Mouse (Mus musculus): Measurements from ENCODE around the gene Myg1. TPM values are rescaled to one million over a fixed set of nuclear protein-coding genes. Genes with fewer than 3 reads are reported as not detected.

Myg1 gene
- 80.7 and 81.8 TPM in 2 replicates for polyA plus RNA-seq (2015; fragmentation: Nextera tagmentation; extraction: Ambion mirVana)

GRCm38 (mm10) chr15:102331610-102332015, at the start of gene Myg1:
Gene Myg1 (plus strand): TSS chr15:102331709.
- 0 out of 2 replicates have a peak, but pooled peaks cover 8% of the 10 kb centered on the region for H3K36me3 ChIP-seq (ENCODE audit: control insufficient read depth, insufficient read depth, low read length)
- peak within 1 kb of the TSS; percentile 78 for H3K9ac ChIP-seq (ENCODE audit: low read length)
- no peaks in the 10 kb centered on the region for H3K9me3 ChIP-seq (replicated peaks; ENCODE audit: control insufficient read depth, low read length)
- under 1% methylated on average over 30 of the region's 30 CpGs for WGBS
- peak within 1 kb of the TSS; percentile 87 for H3K4me2 ChIP-seq (ENCODE audit: low read depth, low read length)
- H3K4me1 ChIP-seq (ENCODE audit: control insufficient read depth, insufficient read depth, low read length): peaks cover 17% of the 10 kb centered on the region
- H3K27ac ChIP-seq (ENCODE audit: low read length): peak within 1 kb of the TSS; percentile 84
- H3K27me3 ChIP-seq (ENCODE audit: control insufficient read depth, insufficient read depth, low read length): no peaks in the 10 kb centered on the region
- peak; percentile 93 for ATAC-seq (ENCODE audit: insufficient read depth, low FRiP score)
- peak within 1 kb of the TSS; percentile 77 for H3K4me3 ChIP-seq (replicated peaks; ENCODE audit: low read length)

DNA sequence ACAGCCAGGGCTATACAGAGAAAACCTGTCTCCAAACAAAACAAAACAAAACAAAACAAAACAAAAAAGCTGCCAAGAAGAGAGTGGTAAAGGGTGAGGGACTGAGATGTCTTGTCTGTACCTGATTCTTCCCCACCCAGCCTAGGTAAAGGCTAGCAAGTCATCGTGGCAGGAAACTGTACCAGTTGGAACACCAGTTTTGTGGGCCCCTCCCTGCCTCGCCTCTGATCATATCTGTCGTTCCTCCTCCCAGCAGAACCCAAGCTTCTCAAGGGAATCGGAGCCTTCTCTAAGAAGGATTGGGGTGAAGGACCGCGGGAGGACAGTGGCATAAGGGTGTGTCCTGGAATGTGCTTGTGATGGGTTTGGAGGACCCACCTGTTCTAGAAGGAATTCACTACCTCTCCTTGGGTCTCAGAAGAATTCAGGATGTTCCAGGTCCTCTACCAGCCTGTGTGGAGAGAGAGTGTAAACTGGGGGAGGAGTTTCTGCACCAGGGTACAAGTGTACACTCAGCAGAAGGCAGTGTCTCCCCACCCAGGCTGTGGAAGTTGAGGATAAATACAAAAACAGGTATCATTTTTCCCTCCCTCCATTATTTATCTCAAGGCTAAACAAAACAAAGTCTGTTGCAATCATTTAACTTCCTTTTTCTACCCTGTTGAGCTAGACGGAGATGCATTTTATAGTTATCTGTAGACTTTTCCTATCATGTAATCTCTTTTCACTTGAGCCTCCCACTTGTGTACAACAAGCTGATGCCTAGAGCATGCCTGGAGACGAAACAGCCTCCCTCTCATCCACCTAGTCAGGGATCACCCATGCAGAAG, 48.8 kb upstream of the Myg1 start:
- Histone ChIP-seq H3K4me1 (ENCODE audit: control insufficient read depth, insufficient read depth, low read length) (peaks cover 11% of the 10 kb centered on the region), H3K9me3 (replicated peaks; ENCODE audit: control insufficient read depth, low read length) (no peaks in the 10 kb centered on the region), H3K27ac (ENCODE audit: low read length) (no peak overlapping the region), H3K4me3 (replicated peaks; ENCODE audit: low read length) (no peak overlapping the region), H3K27me3 (ENCODE audit: control insufficient read depth, insufficient read depth, low read length) (no peaks in the 10 kb centered on the region), H3K36me3 (ENCODE audit: control insufficient read depth, insufficient read depth, low read length) (no peaks in the 10 kb centered on the region), H3K4me2 (ENCODE audit: low read depth, low read length) (no peak overlapping the region), H3K9ac (ENCODE audit: low read length) (no peak overlapping the region)
- WGBS: 71% methylated on average over 8 of the region's 8 CpGs
- no peak for ATAC-seq (ENCODE audit: insufficient read depth, low FRiP score)

DNA sequence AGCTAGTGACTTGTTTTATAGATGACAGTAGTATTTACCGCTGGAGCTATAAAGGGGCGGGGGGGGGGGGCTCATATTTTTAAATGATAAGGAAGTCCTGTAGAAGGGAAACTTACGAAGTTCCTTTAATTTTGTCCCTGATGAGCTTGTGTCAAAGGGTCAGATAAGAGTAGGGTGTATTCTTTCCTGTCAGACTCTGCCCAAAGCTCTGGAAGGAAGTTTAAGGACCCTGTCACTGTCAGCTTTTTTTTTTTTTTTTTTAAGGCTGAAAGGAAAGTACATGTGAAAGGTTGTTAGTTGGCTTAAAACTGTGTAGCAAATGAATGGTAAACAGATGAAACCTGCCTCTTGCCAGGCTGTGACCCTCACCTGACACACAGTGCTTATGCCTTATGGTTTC, 47.9 kb upstream of the Myg1 start:
- Histone ChIP-seq H3K27ac (ENCODE audit: low read length) (no peak overlapping the region), H3K4me3 (replicated peaks; ENCODE audit: low read length) (no peak overlapping the region), H3K4me2 (ENCODE audit: low read depth, low read length) (no peak overlapping the region), H3K36me3 (ENCODE audit: control insufficient read depth, insufficient read depth, low read length) (no peaks in the 10 kb centered on the region), H3K4me1 (ENCODE audit: control insufficient read depth, insufficient read depth, low read length) (peaks cover 11% of the 10 kb centered on the region), H3K27me3 (ENCODE audit: control insufficient read depth, insufficient read depth, low read length) (no peaks in the 10 kb centered on the region), H3K9me3 (replicated peaks; ENCODE audit: control insufficient read depth, low read length) (no peaks in the 10 kb centered on the region), H3K9ac (ENCODE audit: low read length) (no peak overlapping the region)
- ATAC-seq (ENCODE audit: insufficient read depth, low FRiP score): no peak
- 69% methylated on average over 3 of the region's 3 CpGs for WGBS

DNA sequence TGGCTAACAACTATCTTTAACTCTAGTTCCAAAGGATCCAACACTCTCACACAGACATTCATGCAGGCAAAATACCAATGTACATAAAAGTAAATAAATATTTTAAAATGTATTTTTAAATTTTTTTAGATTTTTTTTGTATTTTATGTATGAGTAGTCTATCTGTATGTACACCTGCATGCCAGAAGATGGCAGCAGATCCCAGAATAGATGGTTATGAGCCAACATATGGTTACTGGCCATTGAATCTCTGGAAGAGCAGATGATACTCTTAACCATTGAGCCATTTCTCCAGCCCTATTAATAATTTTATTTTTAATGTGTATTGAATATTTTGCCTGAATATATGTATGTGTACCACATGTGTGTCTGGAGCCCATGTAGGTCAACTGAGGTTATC, 44.1 kb upstream of the Myg1 start:
- Histone ChIP-seq H3K36me3 (ENCODE audit: control insufficient read depth, insufficient read depth, low read length) (no peaks in the 10 kb centered on the region), H3K9me3 (replicated peaks; ENCODE audit: control insufficient read depth, low read length) (no peaks in the 10 kb centered on the region), H3K4me1 (ENCODE audit: control insufficient read depth, insufficient read depth, low read length) (no peaks in the 10 kb centered on the region; the same call in 1 of the 2 replicates), H3K9ac (ENCODE audit: low read length) (no peak overlapping the region), H3K27ac (ENCODE audit: low read length) (no peak overlapping the region), H3K27me3 (ENCODE audit: control insufficient read depth, insufficient read depth, low read length) (no peaks in the 10 kb centered on the region), H3K4me2 (ENCODE audit: low read depth, low read length) (no peak overlapping the region), H3K4me3 (replicated peaks; ENCODE audit: low read length) (no peak overlapping the region)
- no peak for ATAC-seq (ENCODE audit: insufficient read depth, low FRiP score)

DNA sequence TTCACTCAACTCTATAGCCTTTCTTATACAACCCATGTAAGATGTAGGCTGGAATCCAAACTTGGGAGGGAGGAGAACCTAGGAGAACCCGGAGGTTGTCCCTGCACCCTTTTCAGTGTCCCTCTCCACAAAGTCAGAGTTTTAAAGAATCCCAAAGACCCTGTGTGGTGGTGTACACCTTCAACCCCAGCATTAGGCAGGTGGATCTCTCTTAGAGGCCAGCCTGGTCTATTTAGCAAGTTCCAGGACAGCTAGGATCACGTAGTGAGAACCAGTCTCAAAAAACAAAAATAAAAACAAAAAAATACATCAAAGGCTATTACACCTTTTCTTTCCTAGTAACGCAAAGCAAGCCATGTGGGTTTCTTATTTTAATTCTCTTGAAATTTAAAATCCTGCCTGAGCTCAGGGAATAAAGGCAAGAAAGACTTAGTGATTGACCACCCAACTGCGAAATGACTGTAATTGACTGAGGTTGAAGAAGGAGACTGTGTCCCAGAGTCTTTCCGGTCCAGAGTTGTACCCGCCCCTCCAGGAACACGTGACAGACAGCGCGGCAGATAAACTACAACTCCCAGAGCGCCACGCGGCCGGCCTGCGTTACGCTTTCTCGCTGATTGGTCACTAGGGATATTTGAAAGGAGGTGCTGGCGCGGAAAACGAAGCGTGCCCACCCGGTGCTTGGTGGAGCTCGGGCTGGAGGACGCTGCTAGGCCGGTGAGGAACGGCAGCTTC, 35.7 kb upstream of the Myg1 start, which contains the start of gene Espl1:
Gene Espl1 (plus strand): TSS at position 634 of the 735 bp plus-strand sequence.
- H3K9me3 ChIP-seq (replicated peaks; ENCODE audit: control insufficient read depth, low read length): no peaks in the 10 kb centered on the region
- 0 out of 2 replicates have a peak, but pooled peaks cover 13% of the 10 kb centered on the region for H3K36me3 ChIP-seq (ENCODE audit: control insufficient read depth, insufficient read depth, low read length)
- H3K4me2 ChIP-seq (ENCODE audit: low read depth, low read length): peak within 1 kb of the TSS; percentile 87
- no peak within 1 kb of the TSS for H3K27ac ChIP-seq (ENCODE audit: low read length)
- H3K4me1 ChIP-seq (ENCODE audit: control insufficient read depth, insufficient read depth, low read length): peaks cover 8% of the 10 kb centered on the region; the same call in 1 of the 2 replicates
- peak; percentile 97 for ATAC-seq (ENCODE audit: insufficient read depth, low FRiP score)
- H3K27me3 ChIP-seq (ENCODE audit: control insufficient read depth, insufficient read depth, low read length): no peaks in the 10 kb centered on the region
- H3K9ac ChIP-seq (ENCODE audit: low read length): peak within 1 kb of the TSS; percentile 76
- 6% methylated on average over 25 of the region's 25 CpGs for WGBS
- peak within 1 kb of the TSS; percentile 81 for H3K4me3 ChIP-seq (replicated peaks; ENCODE audit: low read length)

DNA sequence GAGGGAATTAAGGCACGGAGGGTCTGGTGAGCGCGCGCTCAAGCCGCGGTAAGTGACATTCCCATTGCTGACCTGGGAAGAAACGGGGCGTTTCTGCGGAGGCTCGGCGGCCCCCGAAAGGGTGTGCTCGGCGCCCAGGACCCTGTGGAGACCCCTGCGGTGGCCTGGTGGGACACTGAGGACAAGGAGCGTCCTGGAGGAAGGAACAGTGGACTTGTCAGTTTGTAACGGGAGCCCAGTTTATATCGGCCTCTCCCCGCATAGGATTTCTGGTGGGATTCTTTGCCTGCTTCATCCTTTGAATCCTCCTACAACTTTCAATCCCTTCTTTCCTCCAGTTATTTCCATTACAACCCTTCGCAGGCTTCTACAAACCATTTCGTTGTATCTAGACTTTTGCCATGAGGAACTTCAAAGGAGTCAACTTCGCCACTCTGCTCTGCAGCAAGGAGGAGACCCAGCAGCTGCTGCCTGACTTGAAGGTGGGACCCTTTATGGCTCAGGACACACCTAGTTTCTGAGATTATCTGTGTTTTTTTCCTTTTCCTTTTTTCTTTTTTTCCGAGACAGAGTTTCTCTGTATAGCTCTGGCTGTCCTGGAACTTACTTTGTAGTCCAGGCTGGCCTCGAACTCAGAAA, 35.0 kb upstream of the Myg1 start:
- Histone ChIP-seq H3K27ac (ENCODE audit: low read length) (no peak overlapping the region), H3K36me3 (ENCODE audit: control insufficient read depth, insufficient read depth, low read length) (0 out of 2 replicates have a peak, but pooled peaks cover 13% of the 10 kb centered on the region)
- ATAC-seq (ENCODE audit: insufficient read depth, low FRiP score): peak; percentile 42; the same call in 1 of the 2 replicates

GRCm38 (mm10) chr15:102302542-102302941, 29.0 kb upstream of the Myg1 start:
- ATAC-seq (ENCODE audit: insufficient read depth, low FRiP score): no peak
- Histone ChIP-seq H3K9ac (ENCODE audit: low read length) (no peak overlapping the region), H3K27me3 (ENCODE audit: control insufficient read depth, insufficient read depth, low read length) (no peaks in the 10 kb centered on the region), H3K4me2 (ENCODE audit: low read depth, low read length) (no peak overlapping the region), H3K4me3 (replicated peaks; ENCODE audit: low read length) (no peak overlapping the region), H3K9me3 (replicated peaks; ENCODE audit: control insufficient read depth, low read length) (no peaks in the 10 kb centered on the region), H3K27ac (ENCODE audit: low read length) (no peak overlapping the region), H3K36me3 (ENCODE audit: control insufficient read depth, insufficient read depth, low read length) (peaks cover 28% of the 10 kb centered on the region), H3K4me1 (ENCODE audit: control insufficient read depth, insufficient read depth, low read length) (0 out of 2 replicates have a peak, but pooled peaks cover 3% of the 10 kb centered on the region)
- 64% methylated on average over 6 of the region's 6 CpGs for WGBS

More for the DNA sequence above, 35.0 kb upstream of the Myg1 start:
- peak overlapping the region; percentile 81 for H3K4me3 ChIP-seq (replicated peaks; ENCODE audit: low read length)
- no peaks in the 10 kb centered on the region for H3K9me3 ChIP-seq (replicated peaks; ENCODE audit: control insufficient read depth, low read length)
- H3K27me3 ChIP-seq (ENCODE audit: control insufficient read depth, insufficient read depth, low read length): no peaks in the 10 kb centered on the region
- peaks cover 8% of the 10 kb centered on the region; the same call in 1 of the 2 replicates for H3K4me1 ChIP-seq (ENCODE audit: control insufficient read depth, insufficient read depth, low read length)
- H3K4me2 ChIP-seq (ENCODE audit: low read depth, low read length): peak overlapping the region; percentile 87
- H3K9ac ChIP-seq (ENCODE audit: low read length): peak overlapping the region; percentile 76
- WGBS: 4% methylated on average over 24 of the region's 24 CpGs

- H3K9ac ChIP-seq (ENCODE audit: low read length): no peak overlapping the region
- H3K9me3 ChIP-seq (replicated peaks; ENCODE audit: control insufficient read depth, low read length): no peaks in the 10 kb centered on the region
- H3K27me3 ChIP-seq (ENCODE audit: control insufficient read depth, insufficient read depth, low read length): no peaks in the 10 kb centered on the region
- WGBS: 89% methylated on average over 9 of the region's 9 CpGs
- no peak overlapping the region for H3K4me3 ChIP-seq (replicated peaks; ENCODE audit: low read length)
- no peak overlapping the region for H3K27ac ChIP-seq (ENCODE audit: low read length)
- H3K36me3 ChIP-seq (ENCODE audit: control insufficient read depth, insufficient read depth, low read length): peaks cover 12% of the 10 kb centered on the region
- H3K4me2 ChIP-seq (ENCODE audit: low read depth, low read length): no peak overlapping the region
- no peak for ATAC-seq (ENCODE audit: insufficient read depth, low FRiP score)
- no peaks in the 10 kb centered on the region for H3K4me1 ChIP-seq (ENCODE audit: control insufficient read depth, insufficient read depth, low read length)
Observed at GRCm38 (mm10) chr15:102308717-102309116, 22.8 kb upstream of the Myg1 start.
